In genomic region chr11:83853221-83853792, GRCm38 (mm10) we compare ENCODE assay signal across 9 mouse cellular contexts. TPM values are rescaled to one million over a fixed set of nuclear protein-coding genes. Genes with fewer than 3 reads are reported as not detected.
DNase-seq lines count a peak whose midpoint lies in the region; ATAC-seq and TF ChIP-seq lines count a peak whose summit lies in the region.
"Had no signal": no experiment of that assay in that cellular context is flagged by ENCODE, and none has a peak within 500 bp of the region (broad histone marks: within the 10 kb centered on the region; RNA-seq: fewer than 3 reads in every experiment).

No protein-coding gene starts in this region.

- no peaks in the 10 kb centered on the region for H3K36me3 ChIP-seq in E14TG2a.4 (ENCODE audit: insufficient read depth, low read length)
- no peaks in the 10 kb centered on the region for H3K36me3 ChIP-seq in embryonic facial prominence, embryonic 15.5 days
- H3K36me3 ChIP-seq in liver, embryonic 14.5 days (replicated peaks; ENCODE audit: control insufficient read depth, insufficient read depth, low read depth), result no peaks in the 10 kb centered on the region
- H3K36me3 ChIP-seq: G1E had no signal

- no peaks in the 10 kb centered on the region for H3K9me3 ChIP-seq in E14TG2a.4 (ENCODE audit: low read length)
- no peaks in the 10 kb centered on the region for H3K9me3 ChIP-seq in embryonic facial prominence, embryonic 15.5 days (replicated peaks)
- H3K9me3 ChIP-seq in liver, embryonic 14.5 days (ENCODE audit: control insufficient read depth, low read length), result no peaks in the 10 kb centered on the region
- H3K9me3 ChIP-seq: G1E had no signal

- intact Hi-C loops in gastrocnemius, adult 2 months (cut with DNase I), result no loop called here
- intact Hi-C loops in left cerebral cortex, postnatal 10 days (cut with DNase I), result loop anchor here (5.0 kb wide), 1 partner anchor 664 kb away; no protein-coding TSS in a partner anchor

- no peak overlapping the region for H3K4me2 ChIP-seq in embryonic facial prominence, embryonic 15.5 days (replicated peaks)
- H3K4me2 ChIP-seq in liver, embryonic 14.5 days (ENCODE audit: low read depth), result peak overlapping the region; percentile 47

- H3K27ac ChIP-seq in gastrocnemius, adult 2 months, result no peak overlapping the region
- no peak overlapping the region for H3K27ac ChIP-seq in embryonic facial prominence, embryonic 15.5 days (replicated peaks)
- H3K27ac ChIP-seq in liver, embryonic 14.5 days, result no peak overlapping the region

- peak overlapping the region; percentile 15; the same call in 1 of the 2 replicates for H3K4me3 ChIP-seq in gastrocnemius, adult 2 months
- peak overlapping the region; percentile 71 for H3K4me3 ChIP-seq in E14TG2a.4 (replicated peaks; ENCODE audit: low read length)
- H3K4me3 ChIP-seq in embryonic facial prominence, embryonic 15.5 days (replicated peaks), result 0 out of 2 replicates have a peak overlapping the region, but pooled peaks have one; percentile 1
- peak overlapping the region; percentile 28 to 44 for H3K4me3 ChIP-seq in liver, embryonic 14.5 days (ENCODE audit: insufficient read depth in 1 of 2, low read depth in 2 of 2, low read length in 2 of 2)

- ATAC-seq in embryonic facial prominence, embryonic 15.5 days (ENCODE audit: insufficient number of reproducible peaks, low FRiP score, low TSS enrichment, low read depth), result no peak
- no peak for ATAC-seq in liver, embryonic 14.5 days (ENCODE audit: insufficient read depth)

- under 1% methylated on average over 33 of the region's 33 CpGs for WGBS in embryonic facial prominence, embryonic 15.5 days
- 1% methylated on average over 33 of the region's 33 CpGs for WGBS in liver, embryonic 14.5 days (ENCODE audit: insufficient replicate concordance)

- no peak for DNase-seq in gastrocnemius, adult 2 months
- no peak for DNase-seq in gastrocnemius, adult 8-10 months (ENCODE audit: low spot score in 2 of 2)
- DNase-seq in liver, embryonic 14.5 days (ENCODE audit: low read depth in 3 of 3, low spot score in 3 of 3), result no peak
- DNase-seq in left cerebral cortex, postnatal 10 days (ENCODE audit: extremely low spot score in 1 of 2, low spot score in 2 of 2), result no peak
- DNase-seq in thymus, postnatal 25 days, result no peak
- DNase-seq in right cerebral cortex, postnatal 10 days (ENCODE audit: low spot score in 2 of 2), result no peak

- no peak overlapping the region for H3K9ac ChIP-seq in embryonic facial prominence, embryonic 15.5 days
- H3K9ac ChIP-seq in liver, embryonic 14.5 days (replicated peaks), result no peak overlapping the region

- peaks cover 44% of the 10 kb centered on the region for H3K4me1 ChIP-seq in E14TG2a.4 (replicated peaks; ENCODE audit: low read depth, low read length)
- H3K4me1 ChIP-seq in embryonic facial prominence, embryonic 15.5 days, result peaks cover 34% of the 10 kb centered on the region
- no peaks in the 10 kb centered on the region for H3K4me1 ChIP-seq in liver, embryonic 14.5 days (replicated peaks; ENCODE audit: control insufficient read depth in 2 of 2, insufficient read depth in 2 of 2, low read length in 1 of 2)

- TF ChIP-seq CTCF in gastrocnemius, adult 2 months (IDR thresholded peaks at IDR 0.05), result no peak
- no peak for TF ChIP-seq CTCF in E14TG2a.4 (conservative IDR thresholded peaks at IDR 0.05; ENCODE audit: low read length)
- TF ChIP-seq CTCF in liver, embryonic 14.5 days (IDR thresholded peaks at IDR 0.05; ENCODE audit: low read depth), result no peak

- peaks cover 86% of the 10 kb centered on the region for H3K27me3 ChIP-seq in E14TG2a.4 (ENCODE audit: insufficient read depth, low read length)
- H3K27me3 ChIP-seq in embryonic facial prominence, embryonic 15.5 days, result peaks cover 90% of the 10 kb centered on the region
- H3K27me3 ChIP-seq in liver, embryonic 14.5 days (ENCODE audit: control insufficient read depth, insufficient read depth, low read length), result peaks cover 63% of the 10 kb centered on the region

- no peak for TF ChIP-seq EP300 in liver, embryonic 14.5 days (IDR thresholded peaks at IDR 0.05; ENCODE audit: low read depth)

RNA-seq across cellular contexts. Expression of gene Hnf1b, which starts 3.4 kb away (rescaled TPM):
- total RNA-seq in gastrocnemius, adult 2 months (2021), result not detected
- total RNA-seq in gastrocnemius, adult 8-10 months (2022), result not detected
- polyA plus RNA-seq in embryonic facial prominence, embryonic 15.5 days (2015; fragmentation: Nextera tagmentation; extraction: Ambion mirVana), result not detected in 2 replicates
- 1.8 and 2.2 TPM in 2 replicates for polyA plus RNA-seq in liver, embryonic 14.5 days (2012; rRNA removed)
- 2.4 and 2.9 TPM in 2 replicates for polyA plus RNA-seq in liver, embryonic 14.5 days (2014; fragmentation: Nextera tagmentation; extraction: Ambion mirVana)
- under 1 TPM; 0.14 to 0.19 TPM for total RNA-seq in left cerebral cortex, postnatal 10 days (2021)
- polyA plus RNA-seq: G1E had no signal

Comparison
In these comparisons a context has a peak if more than half of its experiments do, and no peak if none do; other contexts are left out.
1. H3K4me3 ChIP-seq: peak in every context shown above with its lines; median percentile 71 in E14TG2a.4; 36 in liver, embryonic 14.5 days; 15 in gastrocnemius, adult 2 months; 1 in embryonic facial prominence, embryonic 15.5 days.